Mouse (Mus musculus): ENCODE results near the gene Igf2bp3. TPM values are rescaled to one million over a fixed set of nuclear protein-coding genes. Genes with fewer than 3 reads are reported as not detected.

Igf2bp3 gene
- polyA plus RNA-seq (2015; fragmentation: Nextera tagmentation; extraction: Ambion mirVana), result 29.3 and 33.9 TPM in 2 replicates

DNA sequence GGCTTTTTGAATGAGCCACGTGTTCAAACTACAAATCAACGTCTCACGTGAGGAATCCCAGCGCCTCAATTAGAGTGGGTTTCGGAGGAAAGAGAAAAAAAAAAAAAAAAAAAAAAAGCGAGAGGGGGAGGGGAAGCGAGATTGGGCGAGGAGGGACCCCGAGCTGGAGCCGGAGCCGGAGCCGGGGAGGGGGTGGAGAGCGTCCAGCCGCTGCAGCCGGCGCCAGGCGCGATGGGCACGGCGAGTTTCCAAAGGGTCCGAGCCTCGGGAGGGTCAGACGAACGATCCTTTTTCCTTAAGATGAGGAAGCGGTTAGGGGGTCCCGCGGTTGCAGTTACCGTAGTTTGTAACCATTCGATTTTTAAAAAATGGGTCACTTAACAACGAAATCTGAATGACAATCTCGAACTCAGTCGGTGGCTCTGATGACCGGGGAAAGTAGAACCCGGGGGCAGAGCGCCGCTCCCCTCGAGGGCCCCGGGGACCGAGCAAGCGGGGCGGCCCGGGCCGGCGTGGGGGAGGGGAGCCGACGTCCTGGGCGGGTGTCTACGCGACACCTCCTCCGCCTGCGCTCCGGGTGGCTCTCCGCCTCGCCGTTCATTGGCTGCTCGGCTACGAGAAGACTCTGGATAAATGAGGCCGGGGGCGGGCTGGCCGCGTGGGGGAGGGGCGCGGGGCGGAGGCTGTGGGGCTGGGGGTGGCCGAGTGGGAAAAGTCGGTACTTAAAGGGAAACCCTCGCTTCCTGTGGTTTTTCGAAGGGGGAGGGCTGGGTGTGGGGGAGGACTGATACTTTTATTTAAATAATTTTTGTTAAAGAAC lies at the start of gene Igf2bp3:
Igf2bp3 (minus strand) TSS at position 30 of the 820 bp plus-strand sequence.

GRCm38 (mm10) chr6:49263847-49264243 lies 49.1 kb upstream of the Igf2bp3 start, which contains the start of gene Tra2a:
Gene Tra2a (minus strand): TSS chr6:49264033.

GRCm38 (mm10) chr6:49073304-49074116 lies 141.2 kb downstream of the Igf2bp3 start, which contains the start of gene Malsu1:
Gene Malsu1 (plus strand): TSS chr6:49073795.

GRCm38 (mm10) chr6:49036275-49037267 lies 178.2 kb downstream of the Igf2bp3 start, which contains the start of gene Gpnmb:
Gene Gpnmb (plus strand): TSS chr6:49036546.

Other genes with a start within 250 kb of the Igf2bp3 start
- gene Doxl2, start 240.0 kb downstream of the Igf2bp3 start, polyA plus RNA-seq (2015; fragmentation: Nextera tagmentation; extraction: Ambion mirVana), result not detected in 2 replicates
- not detected in 2 replicates for gene Svs1, start 228.1 kb downstream of the Igf2bp3 start, polyA plus RNA-seq (2015; fragmentation: Nextera tagmentation; extraction: Ambion mirVana)
- gene Gpnmb, start 178.4 kb downstream of the Igf2bp3 start, polyA plus RNA-seq (2015; fragmentation: Nextera tagmentation; extraction: Ambion mirVana), result 5.6 and 6.9 TPM in 2 replicates
- gene Malsu1, start 141.2 kb downstream of the Igf2bp3 start, polyA plus RNA-seq (2015; fragmentation: Nextera tagmentation; extraction: Ambion mirVana), result 69.9 and 71.4 TPM in 2 replicates
- gene Tra2a, start 49.1 kb upstream of the Igf2bp3 start, polyA plus RNA-seq (2015; fragmentation: Nextera tagmentation; extraction: Ambion mirVana), result 39.9 and 42.9 TPM in 2 replicates
- 12.0 and 14.3 TPM in 2 replicates for gene Ccdc126, start 104.3 kb upstream of the Igf2bp3 start, polyA plus RNA-seq (2015; fragmentation: Nextera tagmentation; extraction: Ambion mirVana)
- 2.7 and 2.9 TPM in 2 replicates for gene Fam221a, start 152.8 kb upstream of the Igf2bp3 start, polyA plus RNA-seq (2015; fragmentation: Nextera tagmentation; extraction: Ambion mirVana)
- 0.10 TPM in 1 of 2 replicates, not detected in the other for gene Stk31, start 180.6 kb upstream of the Igf2bp3 start, polyA plus RNA-seq (2015; fragmentation: Nextera tagmentation; extraction: Ambion mirVana)